Mouse (Mus musculus) lung, adult 2 months (tissue): ENCODE measurements around the gene Ackr3.

Source experiments
- CTCF ChIP-seq: fragments of 200-500 bp; IDR thresholded peaks from 2 replicates; pipeline ENCODE4 v1.5.1; 2011; ENCODE audit warnings: mild to moderate bottlenecking, low read length, control low read depth; ENCODE audit not compliant: insufficient read depth
- POLR2A ChIP-seq: fragments of 200-500 bp; IDR thresholded peaks from 2 replicates; pipeline ENCODE4 v1.6.1; 2011; ENCODE audit warnings: low read depth, mild to moderate bottlenecking, control low read depth, low read length, borderline replicate concordance; ENCODE audit errors: extremely low read depth

DNA sequence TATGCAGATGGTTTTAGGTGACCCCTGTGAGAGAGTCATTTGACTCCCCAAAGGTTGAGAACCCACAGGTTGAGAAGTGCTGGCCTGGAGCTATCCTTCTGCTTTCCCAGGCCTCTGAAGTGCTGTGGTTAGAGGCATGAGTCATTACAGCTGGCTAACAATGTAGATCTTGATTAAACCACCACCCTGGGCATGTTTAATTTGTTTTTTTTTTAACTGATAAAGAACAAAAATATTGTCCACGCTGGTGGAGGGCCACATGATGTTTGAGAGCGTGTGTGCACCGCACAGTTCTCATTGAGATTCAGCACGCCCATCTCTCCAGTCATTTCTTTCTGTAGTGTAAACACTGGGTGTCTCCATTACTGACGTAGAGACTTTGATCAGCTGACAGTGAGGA is 25.8 kb upstream of the Ackr3 start:
- TF ChIP-seq CTCF, result no peak
- TF ChIP-seq POLR2A, result no peak
